Mouse (Mus musculus) urinary bladder, postnatal 36 days (tissue): ENCODE results near the gene Snx5.

ENCODE experiments used
- DNase-seq, 2 experiments: peaks; one replicate each; pipeline ENCODE4 v3.0.0; 2022; ENCODE audit warnings: low spot score in 2 of 2, mixed read lengths in 1 of 2

Gene Snx5

DNA sequence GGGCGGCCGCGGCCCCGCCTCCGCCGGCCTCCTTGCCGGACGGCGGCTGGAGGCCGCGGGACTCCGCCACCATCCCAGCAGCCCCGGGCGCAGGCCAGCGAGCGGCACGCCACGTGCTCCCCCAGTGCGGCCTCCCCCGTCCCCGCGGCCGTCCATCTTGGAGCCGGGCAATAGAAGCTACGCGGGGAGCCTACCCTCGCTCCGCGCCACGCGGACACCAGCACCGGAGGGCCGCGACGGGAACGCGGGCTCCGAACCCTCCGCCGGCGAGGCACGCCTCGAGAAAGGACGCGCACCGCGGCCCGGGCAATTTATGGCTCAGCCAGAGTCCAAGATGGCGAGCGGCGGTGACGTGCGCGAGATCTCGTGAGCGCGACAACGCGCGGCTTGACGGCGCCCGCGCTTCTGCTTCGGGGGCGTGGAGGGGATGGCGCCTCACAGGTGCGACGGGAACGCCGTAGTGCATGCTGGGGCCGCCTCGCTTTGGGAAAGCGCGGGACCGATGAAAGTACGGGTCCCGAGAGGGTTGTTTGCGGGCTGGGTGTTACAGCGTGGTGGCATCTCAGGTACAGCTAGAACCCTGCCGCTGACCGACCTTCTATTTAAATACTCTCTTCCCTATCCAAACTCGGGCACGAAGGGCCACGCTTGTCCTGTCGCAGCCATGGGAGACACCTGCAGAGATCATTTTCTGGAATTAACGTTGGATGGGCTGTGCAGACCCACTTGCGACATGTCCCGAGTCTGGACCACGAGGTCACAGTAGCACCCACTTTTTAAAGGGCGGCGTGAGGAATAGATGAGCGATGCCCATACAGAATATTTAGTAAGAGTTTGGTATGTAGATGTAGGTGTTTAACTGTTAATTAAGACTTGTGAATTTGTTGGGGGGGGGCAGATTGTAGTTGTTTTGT lies at the start of gene Snx5, which contains the start of gene Mgme1:
TSS of gene Snx5 (minus strand) at position 400 of the 914 bp plus-strand sequence.
TSS of gene Mgme1 (plus strand) at position 157 of the 914 bp plus-strand sequence.
- peak; percentile 91 for DNase-seq

DNA sequence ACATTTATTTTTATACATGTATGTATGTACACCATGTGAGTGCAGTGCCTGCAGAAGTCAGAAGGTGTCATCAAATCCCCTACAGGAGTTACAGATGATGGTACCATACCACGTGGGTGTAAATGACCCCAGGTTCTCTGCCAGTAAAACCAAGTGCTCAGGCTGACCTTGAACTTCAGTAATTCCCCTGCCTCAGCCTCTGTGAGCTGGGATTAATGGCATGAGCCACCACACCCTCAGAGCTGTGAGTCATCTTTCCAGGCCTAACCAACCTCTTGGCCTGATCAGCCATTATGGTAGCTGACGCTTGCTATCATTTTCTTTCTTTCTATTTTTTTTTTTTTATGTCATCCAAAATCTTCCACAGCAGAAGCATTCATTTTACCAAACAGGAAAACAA lies 40.7 kb upstream of the Snx5 start:
- DNase-seq: no peak

- DNase-seq: no peak
Measured at GRCm38 (mm10) chr2:144310273-144310672, 39.6 kb upstream of the Snx5 start.

DNA sequence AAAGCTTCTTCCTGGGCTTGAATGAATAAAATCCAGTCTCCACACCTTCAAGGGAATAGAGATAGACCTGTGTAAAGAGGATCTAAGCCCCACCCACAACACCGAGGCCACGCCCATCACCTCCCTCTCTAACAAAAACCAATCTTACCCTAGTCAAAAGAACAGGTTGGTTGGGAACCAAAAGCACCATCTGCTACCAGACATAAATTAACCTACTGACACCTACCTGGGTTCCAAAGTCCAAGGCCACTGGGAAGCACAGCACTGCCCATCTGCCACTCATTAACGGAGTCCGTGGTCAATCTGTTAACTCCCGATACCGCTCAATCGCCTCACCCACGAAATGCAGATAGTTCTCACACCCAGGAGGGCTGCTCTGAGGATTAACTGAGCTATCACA lies 37.9 kb upstream of the Snx5 start:
- no peak for DNase-seq

DNA sequence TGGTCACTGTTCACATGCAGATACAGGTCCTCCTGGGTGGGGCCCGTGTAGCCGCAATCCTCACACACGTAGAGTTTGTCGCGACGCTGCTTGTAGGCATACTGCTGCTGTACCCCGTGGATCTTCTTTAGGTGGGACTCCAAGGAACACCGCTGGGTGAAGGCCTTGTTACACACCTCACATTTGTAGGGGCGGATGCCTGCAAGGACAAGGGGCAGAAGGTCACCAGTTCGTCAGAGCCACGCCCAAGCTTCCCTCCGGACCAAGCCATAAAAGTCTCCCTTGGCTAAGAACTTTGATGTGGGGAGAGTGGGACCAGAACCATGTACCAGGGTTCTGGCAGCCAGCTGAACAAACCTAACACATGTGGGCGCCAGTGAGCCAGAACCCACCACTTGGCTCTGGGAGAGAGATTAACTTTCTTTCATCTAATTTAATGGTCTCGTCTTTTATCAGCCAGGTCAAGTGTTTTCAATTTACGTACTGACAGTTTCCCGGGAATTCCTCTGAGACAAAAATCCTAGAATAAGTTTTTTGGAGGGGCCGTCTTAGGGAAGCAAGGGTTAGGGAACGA lies 35.1 kb upstream of the Snx5 start:
- DNase-seq: no peak

- no peak for DNase-seq
Measured at GRCm38 (mm10) chr2:144301101-144301500, 30.4 kb upstream of the Snx5 start.

- DNase-seq: no peak
Measured at GRCm38 (mm10) chr2:144299749-144300669, 29.3 kb upstream of the Snx5 start.

- DNase-seq: no peak
Measured at GRCm38 (mm10) chr2:144295145-144295735, 24.5 kb upstream of the Snx5 start.

GRCm38 (mm10) chr2:144291600-144292305 lies 21.0 kb upstream of the Snx5 start:
- DNase-seq: no peak

DNA sequence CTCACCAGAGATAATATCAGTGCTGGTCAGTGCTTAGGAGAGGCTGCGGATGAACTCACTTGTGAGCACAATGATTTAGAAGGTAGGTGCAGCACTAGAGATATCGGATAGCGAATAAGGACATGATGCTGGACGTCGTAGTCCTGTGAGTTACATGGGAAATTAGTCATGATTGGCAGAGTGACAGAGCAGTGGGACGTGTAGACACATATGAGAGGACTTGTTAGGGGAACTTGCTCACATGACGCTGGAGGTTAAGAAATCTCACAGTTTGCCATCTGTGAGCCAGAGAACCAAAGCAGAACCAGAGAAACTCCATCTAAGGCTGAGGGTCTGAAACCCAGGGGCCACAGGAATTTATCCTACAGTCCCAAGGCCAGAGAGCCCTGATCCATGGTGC lies 19.6 kb upstream of the Snx5 start:
- no peak for DNase-seq

DNA sequence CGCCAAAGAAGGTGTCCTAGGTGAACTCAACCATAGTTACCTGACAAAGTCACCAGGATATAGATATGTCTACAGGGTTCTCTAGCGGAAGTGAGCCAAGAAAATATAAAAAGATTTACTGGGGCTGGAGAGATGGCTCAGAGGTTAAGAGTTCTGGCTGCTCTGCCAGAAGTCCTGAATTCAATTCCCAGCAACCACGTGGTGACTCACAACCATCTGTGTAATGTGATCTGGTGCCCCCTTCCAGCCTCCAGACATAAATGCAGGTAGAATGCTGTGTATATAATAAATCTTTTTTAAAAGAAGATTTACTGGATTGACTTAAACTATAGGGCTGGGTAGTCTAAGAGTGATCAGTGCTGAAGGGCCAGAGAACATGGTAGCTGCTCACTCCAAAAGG lies 10.7 kb upstream of the Snx5 start:
- DNase-seq: no peak

- DNase-seq: no peak
Measured at GRCm38 (mm10) chr2:144280568-144280967, 9.9 kb upstream of the Snx5 start.

DNA sequence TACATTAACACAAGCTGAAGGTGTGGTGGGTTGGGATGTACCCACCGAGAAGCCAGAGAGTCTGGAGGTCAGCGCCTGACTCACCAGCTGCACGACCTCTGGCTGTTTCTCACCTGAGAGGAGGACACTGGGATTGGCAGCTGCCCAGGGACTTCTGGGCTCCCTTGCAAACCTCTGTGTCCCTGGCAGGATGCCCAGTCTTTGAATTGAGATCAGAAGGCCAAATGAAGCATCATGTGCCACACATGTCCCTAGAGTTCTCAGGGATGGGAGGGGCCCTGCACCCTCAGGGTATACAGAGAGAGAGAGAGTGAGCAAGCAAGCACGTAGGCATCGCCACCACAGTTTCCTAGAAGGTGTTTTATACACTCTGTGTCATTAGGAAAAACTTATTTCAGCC lies 9.0 kb upstream of the Snx5 start:
- DNase-seq: no peak

- no peak for DNase-seq
Measured at GRCm38 (mm10) chr2:144276885-144277284, 6.2 kb upstream of the Snx5 start.

GRCm38 (mm10) chr2:144274741-144275140 lies 4.0 kb upstream of the Snx5 start:
- DNase-seq: no peak

GRCm38 (mm10) chr2:144272088-144272487 lies 1.4 kb upstream of the Snx5 start:
- no peak for DNase-seq

DNA sequence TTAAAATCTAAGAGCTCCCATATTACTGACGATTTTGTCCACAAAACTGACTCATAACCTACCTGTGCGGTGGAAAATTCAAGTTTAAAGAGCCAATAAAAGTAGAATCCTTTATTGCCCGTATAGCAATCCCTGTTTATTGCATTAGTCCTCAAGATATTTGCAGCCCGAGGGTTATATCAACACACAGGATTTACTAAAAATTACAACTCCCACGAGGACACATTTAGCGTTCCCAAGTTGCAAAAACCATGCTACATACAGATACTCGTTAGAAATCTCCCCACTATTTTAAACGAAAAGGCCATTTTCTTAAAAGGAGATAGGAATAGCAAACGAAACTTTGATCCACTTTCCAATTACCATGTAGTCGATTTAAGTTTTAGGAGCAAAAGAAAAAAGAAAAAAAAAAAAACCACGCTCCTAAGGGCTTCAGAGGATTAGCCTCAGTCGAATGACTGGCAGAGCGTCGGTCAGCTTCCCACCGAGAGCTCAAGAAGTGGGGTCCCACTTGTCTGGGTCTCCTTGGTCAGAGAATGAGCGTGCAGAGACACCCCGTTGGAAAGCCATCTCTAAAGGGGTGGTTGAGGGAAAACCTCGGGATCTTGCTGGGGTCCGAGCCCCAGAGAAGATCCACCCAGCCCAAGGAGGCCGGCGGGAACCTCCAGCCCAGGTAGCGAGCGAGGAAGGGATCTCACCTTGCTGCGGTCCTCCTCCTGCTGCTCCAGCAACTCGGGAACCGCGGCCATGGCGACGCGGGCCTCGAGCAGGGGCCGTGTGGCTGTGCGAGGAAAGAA lies 829 bp downstream of the Snx5 start:
- DNase-seq: no peak

DNA sequence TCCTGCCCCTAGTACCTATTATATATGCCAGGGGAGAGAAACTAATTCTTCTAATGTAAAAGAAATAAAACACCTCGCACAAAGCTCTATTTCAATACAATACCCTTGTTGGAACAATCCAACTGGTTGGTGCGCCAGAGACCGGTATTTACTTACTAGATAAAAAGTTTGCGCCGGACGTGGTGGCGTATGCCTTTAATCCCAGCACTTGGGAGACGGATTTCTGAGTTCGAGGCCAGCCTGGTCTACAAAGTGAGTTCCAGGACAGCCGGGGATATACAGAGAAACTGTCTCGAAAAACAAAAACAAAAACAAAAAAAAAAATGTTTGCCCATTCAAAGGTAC lies 1.4 kb downstream of the Snx5 start:
- no peak for DNase-seq

- DNase-seq: no peak
Measured at GRCm38 (mm10) chr2:144268446-144269305, 2.0 kb downstream of the Snx5 start.

DNA sequence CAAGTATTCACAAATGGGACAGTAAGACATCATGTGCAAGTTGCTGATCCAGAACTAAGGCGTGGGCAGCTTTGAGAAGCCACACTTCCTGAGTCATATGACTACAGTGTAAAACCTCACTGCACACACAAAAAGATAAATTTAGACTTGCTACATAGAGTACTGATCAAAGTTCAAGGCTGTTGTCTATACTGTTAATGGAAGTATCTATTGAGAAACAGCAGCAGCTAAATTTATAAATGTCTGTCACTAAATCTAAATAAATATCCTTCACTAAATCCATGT lies 3.0 kb downstream of the Snx5 start:
- no peak for DNase-seq
